Comparison of ENCODE assay signal across 8 mouse cellular contexts in genomic region chr11:59307422-59308163, GRCm38 (mm10). TPM values are rescaled to one million over a fixed set of nuclear protein-coding genes. Genes with fewer than 3 reads are reported as not detected.
A peak's percentile ranks its signal among the peaks of the same experiment; 100 is the strongest.
DNase-seq lines count a peak whose midpoint lies in the region; ATAC-seq and TF ChIP-seq lines count a peak whose summit lies in the region.

No protein-coding gene starts in this region.

- H3K36me3 ChIP-seq in embryonic facial prominence, embryonic 13.5 days = no peaks in the 10 kb centered on the region
- H3K36me3 ChIP-seq in heart, embryonic 13.5 days = no peaks in the 10 kb centered on the region
- no peaks in the 10 kb centered on the region for H3K36me3 ChIP-seq in kidney, postnatal 0 days (ENCODE audit: insufficient read depth, low read length)
- H3K36me3 ChIP-seq in liver, embryonic 15.5 days (replicated peaks) = no peaks in the 10 kb centered on the region
- H3K36me3 ChIP-seq in neural tube, embryonic 11.5 days (ENCODE audit: control insufficient read depth, insufficient read depth, low read length) = no peaks in the 10 kb centered on the region

- under 1% methylated on average over 45 of the region's 45 CpGs for WGBS in embryonic facial prominence, embryonic 13.5 days
- WGBS in heart, embryonic 13.5 days = 2% methylated on average over 45 of the region's 45 CpGs
- 2% methylated on average over 45 of the region's 45 CpGs for WGBS in kidney, postnatal 0 days
- 2% methylated on average over 45 of the region's 45 CpGs for WGBS in liver, embryonic 15.5 days (ENCODE audit: insufficient replicate concordance)
- WGBS in neural tube, embryonic 11.5 days = under 1% methylated on average over 45 of the region's 45 CpGs

- H3K27me3 ChIP-seq in embryonic facial prominence, embryonic 13.5 days = peaks cover 50% of the 10 kb centered on the region
- peaks cover 93% of the 10 kb centered on the region for H3K27me3 ChIP-seq in heart, embryonic 13.5 days (replicated peaks)
- H3K27me3 ChIP-seq in kidney, postnatal 0 days (ENCODE audit: insufficient read depth, low read length) = peaks cover 13% of the 10 kb centered on the region
- H3K27me3 ChIP-seq in liver, embryonic 15.5 days = peaks cover 94% of the 10 kb centered on the region
- H3K27me3 ChIP-seq in neural tube, embryonic 11.5 days (ENCODE audit: control insufficient read depth, insufficient read depth, low read length) = peaks cover 47% of the 10 kb centered on the region

- H3K9ac ChIP-seq in embryonic facial prominence, embryonic 13.5 days = peak overlapping the region; percentile 82
- H3K9ac ChIP-seq in heart, embryonic 13.5 days = peak overlapping the region; percentile 86
- H3K9ac ChIP-seq in kidney, postnatal 0 days (ENCODE audit: low read depth, low read length) = peak overlapping the region; percentile 59
- no peak overlapping the region for H3K9ac ChIP-seq in liver, embryonic 15.5 days
- no peak overlapping the region; the same call in 1 of the 2 replicates for H3K9ac ChIP-seq in neural tube, embryonic 11.5 days (ENCODE audit: low read length)

- no peak for ATAC-seq in embryonic facial prominence, embryonic 13.5 days (ENCODE audit: insufficient number of reproducible peaks, insufficient read depth, low FRiP score, low TSS enrichment, low read depth)
- no peak for ATAC-seq in heart, embryonic 13.5 days (ENCODE audit: extremely low read depth, insufficient number of reproducible peaks, low FRiP score, low TSS enrichment)
- ATAC-seq in kidney, postnatal 0 days (replicated peaks; ENCODE audit: low FRiP score, low read depth) = peak; percentile 65
- ATAC-seq in liver, embryonic 15.5 days (ENCODE audit: insufficient read depth) = 0 out of 2 replicates have a peak, but pooled peaks have one; percentile 23
- ATAC-seq in neural tube, embryonic 11.5 days (ENCODE audit: insufficient read depth, low FRiP score, low TSS enrichment) = peak; percentile 27; the same call in 1 of the 2 replicates

- H3K4me1 ChIP-seq in embryonic facial prominence, embryonic 13.5 days = peaks cover 57% of the 10 kb centered on the region
- H3K4me1 ChIP-seq in heart, embryonic 13.5 days = peaks cover 55% of the 10 kb centered on the region
- peaks cover 20% of the 10 kb centered on the region for H3K4me1 ChIP-seq in kidney, postnatal 0 days (replicated peaks; ENCODE audit: insufficient read depth, low read length)
- H3K4me1 ChIP-seq in liver, embryonic 15.5 days (replicated peaks) = peaks cover 9% of the 10 kb centered on the region
- peaks cover 29% of the 10 kb centered on the region for H3K4me1 ChIP-seq in neural tube, embryonic 11.5 days (ENCODE audit: control insufficient read depth, insufficient read depth, low read length)

- H3K27ac ChIP-seq in embryonic facial prominence, embryonic 13.5 days = peak overlapping the region; percentile 92
- H3K27ac ChIP-seq in heart, embryonic 13.5 days (replicated peaks) = no peak overlapping the region
- no peak overlapping the region for H3K27ac ChIP-seq in kidney, postnatal 0 days
- no peak overlapping the region for H3K27ac ChIP-seq in liver, embryonic 15.5 days (replicated peaks)
- no peak overlapping the region for H3K27ac ChIP-seq in neural tube, embryonic 11.5 days (ENCODE audit: low read depth, low read length)

- peak overlapping the region; percentile 90 for H3K4me2 ChIP-seq in embryonic facial prominence, embryonic 13.5 days
- H3K4me2 ChIP-seq in heart, embryonic 13.5 days = peak overlapping the region; percentile 94
- peak overlapping the region; percentile 94 for H3K4me2 ChIP-seq in kidney, postnatal 0 days (ENCODE audit: low read length)
- H3K4me2 ChIP-seq in liver, embryonic 15.5 days = peak overlapping the region; percentile 74
- peak overlapping the region; percentile 88 for H3K4me2 ChIP-seq in neural tube, embryonic 11.5 days (ENCODE audit: low read depth)

- H3K9me3 ChIP-seq in embryonic facial prominence, embryonic 13.5 days = no peaks in the 10 kb centered on the region
- no peaks in the 10 kb centered on the region for H3K9me3 ChIP-seq in heart, embryonic 13.5 days
- H3K9me3 ChIP-seq in kidney, postnatal 0 days (replicated peaks; ENCODE audit: low read length) = no peaks in the 10 kb centered on the region
- no peaks in the 10 kb centered on the region for H3K9me3 ChIP-seq in liver, embryonic 15.5 days (replicated peaks)
- H3K9me3 ChIP-seq in neural tube, embryonic 11.5 days (ENCODE audit: control insufficient read depth, low read length) = no peaks in the 10 kb centered on the region

- DNase-seq in layer of hippocampus, adult 11-12 months (ENCODE audit: low spot score) = peak; percentile 71
- no peak for DNase-seq in layer of hippocampus, adult 9-10 months (ENCODE audit: low spot score)
- peak; percentile 89 for DNase-seq in kidney, postnatal 0 days (ENCODE audit: low spot score)
- DNase-seq in neural tube, embryonic 11.5 days (ENCODE audit: low spot score) = peak; percentile 86
- DNase-seq in thymus, adult 18-20 months = peak; percentile 25 to 28

- H3K4me3 ChIP-seq in embryonic facial prominence, embryonic 13.5 days = peak overlapping the region; percentile 73
- peak overlapping the region; percentile 73 for H3K4me3 ChIP-seq in heart, embryonic 13.5 days
- peak overlapping the region; percentile 60 for H3K4me3 ChIP-seq in kidney, postnatal 0 days (replicated peaks; ENCODE audit: low read depth, low read length)
- peak overlapping the region; percentile 50 for H3K4me3 ChIP-seq in liver, embryonic 15.5 days (replicated peaks)
- H3K4me3 ChIP-seq in neural tube, embryonic 11.5 days (ENCODE audit: low read depth, low read length) = peak overlapping the region; percentile 60

- TF ChIP-seq CTCF in kidney, postnatal 0 days (IDR thresholded peaks at IDR 0.05; ENCODE audit: low read depth) = peak; percentile 91

RNA-seq across cellular contexts. Expression of gene Wnt9a, which starts 0.9 kb away (rescaled TPM):
- polyA plus RNA-seq in embryonic facial prominence, embryonic 13.5 days (2015; fragmentation: Nextera tagmentation; extraction: Ambion mirVana) = 6.9 and 7.3 TPM in 2 replicates
- 2.8 and 2.9 TPM in 2 replicates for polyA plus RNA-seq in heart, embryonic 13.5 days (2015; fragmentation: Nextera tagmentation; extraction: Ambion mirVana)
- polyA plus RNA-seq in kidney, postnatal 0 days (2015; fragmentation: Nextera tagmentation; extraction: Ambion mirVana) = 1.0 and 1.1 TPM in 2 replicates
- polyA plus RNA-seq in liver, embryonic 15.5 days (2015; fragmentation: Nextera tagmentation; extraction: Ambion mirVana) = 0.20 and 0.33 TPM in 2 replicates
- polyA plus RNA-seq in neural tube, embryonic 11.5 days (2014; fragmentation: Nextera tagmentation; extraction: Ambion mirVana) = 1.6 and 2.5 TPM in 2 replicates

RNA-seq across cellular contexts. Expression of gene Wnt3a, which starts 17.0 kb away (rescaled TPM):
- polyA plus RNA-seq in embryonic facial prominence, embryonic 13.5 days (2015; fragmentation: Nextera tagmentation; extraction: Ambion mirVana) = 3.7 and 4.0 TPM in 2 replicates
- not detected in 2 replicates for polyA plus RNA-seq in heart, embryonic 13.5 days (2015; fragmentation: Nextera tagmentation; extraction: Ambion mirVana)
- not detected in 2 replicates for polyA plus RNA-seq in kidney, postnatal 0 days (2015; fragmentation: Nextera tagmentation; extraction: Ambion mirVana)
- 0.03 TPM in 1 of 2 replicates, not detected in the other for polyA plus RNA-seq in liver, embryonic 15.5 days (2015; fragmentation: Nextera tagmentation; extraction: Ambion mirVana)
- 2.6 and 3.3 TPM in 2 replicates for polyA plus RNA-seq in neural tube, embryonic 11.5 days (2014; fragmentation: Nextera tagmentation; extraction: Ambion mirVana)

Comparison
In these comparisons a context has a peak if more than half of its experiments do, and no peak if none do; other contexts are left out.
1. ATAC-seq: peak in kidney, postnatal 0 days (single experiment), liver, embryonic 15.5 days (single experiment) and neural tube, embryonic 11.5 days (single experiment); none in embryonic facial prominence, embryonic 13.5 days (single experiment) and heart, embryonic 13.5 days (single experiment).
2. H3K9ac ChIP-seq: peak in embryonic facial prominence, embryonic 13.5 days (single experiment), heart, embryonic 13.5 days (single experiment) and kidney, postnatal 0 days (single experiment); none in liver, embryonic 15.5 days (single experiment) and neural tube, embryonic 11.5 days (single experiment).
3. Peak in every context shown above with its lines, with median percentiles within 50 percentile points of each other: H3K4me2 ChIP-seq and H3K4me3 ChIP-seq.